Mouse (Mus musculus): Measurements from ENCODE around the gene Vmn1r185. TPM values are rescaled to one million over a fixed set of nuclear protein-coding genes. Genes with fewer than 3 reads are reported as not detected.
"Not testable (repeated sequence)": the region's sequence is repeated elsewhere in the genome, so short reads cannot be mapped to it uniquely, and the experiment has no call there.

Gene Vmn1r185
- total RNA-seq (2021), result not detected

- not testable (repeated sequence) for DNase-seq
These were observed at the start of gene Vmn1r185 for GRCm38 (mm10) chr7:26618364-26618763. TSS of gene Vmn1r185 (minus strand) at chr7:26618464.

GRCm38 (mm10) chr7:26667466-26667865 lies 49.2 kb upstream of the Vmn1r185 start:
- not testable (repeated sequence) for DNase-seq

- DNase-seq, result no peak
These were observed 47.7 kb upstream of the Vmn1r185 start for GRCm38 (mm10) chr7:26666011-26666410.

DNA sequence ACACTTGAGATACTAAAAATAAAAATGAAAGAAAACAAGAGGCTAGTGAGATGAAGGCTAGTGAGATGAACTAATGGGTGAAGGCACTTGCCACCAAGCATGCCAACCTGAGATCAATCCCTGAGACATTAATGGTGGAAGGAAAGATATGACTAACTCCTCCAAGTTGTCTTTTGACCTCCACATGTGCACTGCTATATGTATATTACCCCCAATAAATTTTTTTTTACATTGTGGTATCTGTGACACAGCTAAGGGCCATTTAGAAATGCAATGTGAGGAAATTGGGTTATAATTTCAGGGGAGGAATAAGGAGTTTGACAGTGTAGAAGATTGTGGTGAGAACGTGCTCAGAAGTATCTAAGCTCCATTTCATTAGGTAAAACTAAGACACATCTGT lies 28.5 kb downstream of the Vmn1r185 start:
- no peak for DNase-seq

GRCm38 (mm10) chr7:26589077-26589476 lies 29.2 kb downstream of the Vmn1r185 start:
- DNase-seq, result no peak

Other genes with a start within 250 kb of the Vmn1r185 start
- gene Nlrp9c, start 214.8 kb downstream of the Vmn1r185 start, total RNA-seq (2021), result not detected
- gene Nlrp4a, start 183.4 kb downstream of the Vmn1r185 start, total RNA-seq (2021), result not detected
- gene Nlrp9a, start 83.4 kb downstream of the Vmn1r185 start, total RNA-seq (2021), result not detected
- gene Cyp2b23, start 68.0 kb upstream of the Vmn1r185 start, total RNA-seq (2021), result not detected
- not detected for gene Cyp2b19, start 138.7 kb upstream of the Vmn1r185 start, total RNA-seq (2021)
- gene Cyp2g1, start 190.4 kb upstream of the Vmn1r185 start, total RNA-seq (2021), result not detected
- gene Cyp2a5, start 216.8 kb upstream of the Vmn1r185 start, total RNA-seq (2021), result not detected